Mouse (Mus musculus): Measurements from ENCODE around the gene Nol8. TPM values are rescaled to one million over a fixed set of nuclear protein-coding genes. Genes with fewer than 3 reads are reported as not detected.
A peak's percentile ranks its signal among the peaks of the same experiment; 100 is the strongest.

The Nol8 gene
- polyA plus RNA-seq, 1 experiment from 2014 or later: 24.0 TPM

DNA sequence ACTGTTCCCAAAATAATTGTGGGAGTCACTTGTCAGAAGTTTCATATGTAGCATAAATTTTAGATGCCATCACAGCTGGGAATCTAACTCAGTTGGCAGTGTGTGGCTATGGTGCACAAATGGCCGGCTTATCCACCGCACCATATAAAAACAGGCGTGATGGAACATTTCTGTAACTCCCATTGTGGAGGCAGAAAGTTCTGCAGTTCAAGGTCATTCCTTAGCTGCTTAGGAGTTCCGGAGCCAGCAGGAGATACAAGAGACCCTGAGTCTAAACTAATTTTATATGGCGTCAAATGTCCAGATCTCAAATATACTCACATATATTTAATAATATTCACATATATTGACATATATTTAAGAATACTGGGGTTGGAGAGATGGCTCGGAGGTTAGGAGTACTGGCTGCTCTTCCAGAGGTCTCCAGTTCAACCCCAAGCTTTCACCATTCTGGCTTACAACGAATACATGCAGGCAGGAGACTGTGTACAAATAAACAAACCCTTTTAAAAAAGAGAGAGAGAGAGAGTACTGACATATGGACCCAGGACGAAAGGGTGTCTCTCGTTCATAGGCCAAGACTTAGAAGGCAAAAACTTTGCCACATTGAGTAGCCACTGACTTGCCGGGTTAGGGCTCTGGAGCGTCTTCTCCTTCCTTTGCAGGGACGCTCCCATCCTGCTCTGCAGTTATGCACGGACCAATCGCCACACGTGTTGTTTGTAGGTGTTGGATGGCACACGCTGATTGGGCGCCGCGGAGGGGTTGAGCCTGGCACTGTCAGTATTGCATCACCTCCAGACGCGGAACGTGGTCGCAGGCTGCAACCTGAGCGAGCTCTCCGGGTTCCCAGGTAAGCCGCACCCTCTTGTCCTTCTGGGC is 28.7 kb downstream of the Nol8 start, which contains the start of gene Iars:
Gene Iars, plus strand, starts transcription at position 750 of the 882 bp plus-strand sequence.
- H3K9me3 ChIP-seq (ENCODE audit: control insufficient read depth, low read length): no peaks in the 10 kb centered on the region
- peak; percentile 100 for DNase-seq (ENCODE audit: low spot score, missing footprints)
- peak within 1 kb of the TSS; percentile 84 for H3K9ac ChIP-seq (ENCODE audit: low read length)
- H3K4me3 ChIP-seq (ENCODE audit: low read depth, low read length): peak within 1 kb of the TSS; percentile 77
- no peaks in the 10 kb centered on the region for H3K27me3 ChIP-seq (ENCODE audit: control insufficient read depth, insufficient read depth, low read length)
- H3K4me2 ChIP-seq: peak within 1 kb of the TSS; percentile 92
- H3K36me3 ChIP-seq (ENCODE audit: control insufficient read depth, insufficient read depth, low read length): 0 out of 2 replicates have a peak, but pooled peaks cover 2% of the 10 kb centered on the region
- no peak within 1 kb of the TSS; the same call in 1 of the 2 replicates for H3K27ac ChIP-seq (ENCODE audit: low read depth, low read length)
- peak; percentile 100 for ATAC-seq (ENCODE audit: low FRiP score)
- WGBS: 5% methylated on average over 26 of the region's 26 CpGs
- H3K4me1 ChIP-seq (ENCODE audit: control insufficient read depth, insufficient read depth, low read length): peaks cover 6% of the 10 kb centered on the region; the same call in 1 of the 2 replicates

DNA sequence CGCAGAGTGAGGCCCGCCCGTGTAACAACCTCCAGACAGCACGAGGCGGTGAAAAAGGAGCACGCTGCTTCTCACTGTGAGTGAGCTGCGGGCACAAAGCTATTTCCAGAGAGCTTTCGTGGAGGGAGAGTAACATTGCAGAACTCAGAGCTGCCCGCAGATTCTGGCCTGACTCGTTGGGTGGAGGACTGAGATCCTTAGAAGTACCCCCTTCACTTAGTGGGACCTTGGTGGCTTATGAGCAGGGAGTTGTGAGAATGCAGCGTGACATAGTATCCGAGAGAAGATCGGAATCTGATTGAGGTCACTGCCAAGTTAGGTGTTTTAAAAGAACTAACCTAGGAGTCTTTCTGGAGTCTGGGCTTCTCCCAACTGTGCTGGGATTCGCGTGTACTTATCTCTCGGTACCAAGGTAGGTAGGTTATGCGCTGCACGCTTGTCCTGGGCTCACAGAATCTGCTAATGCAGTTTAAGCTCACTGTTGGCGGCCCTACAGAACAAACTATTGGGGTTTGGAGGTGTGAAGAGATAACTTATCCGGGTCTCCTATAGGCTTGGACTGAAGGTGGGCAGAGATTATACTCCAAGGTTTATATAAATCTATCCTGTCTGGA is 29.5 kb downstream of the Nol8 start:
- ATAC-seq (ENCODE audit: low FRiP score) (peak; percentile 1; the same call in 1 of the 2 replicates), DNase-seq (ENCODE audit: low spot score, missing footprints) (no peak)
- peak overlapping the region; percentile 77 for H3K4me3 ChIP-seq (ENCODE audit: low read depth, low read length)
- H3K27ac ChIP-seq (ENCODE audit: low read depth, low read length): no peak overlapping the region
- H3K9ac ChIP-seq (ENCODE audit: low read length): peak overlapping the region; percentile 84
- H3K9me3 ChIP-seq (ENCODE audit: control insufficient read depth, low read length): no peaks in the 10 kb centered on the region
- H3K4me1 ChIP-seq (ENCODE audit: control insufficient read depth, insufficient read depth, low read length): peaks cover 6% of the 10 kb centered on the region; the same call in 1 of the 2 replicates
- peak overlapping the region; percentile 92 for H3K4me2 ChIP-seq
- WGBS: under 1% methylated on average over 20 of the region's 20 CpGs
- H3K27me3 ChIP-seq (ENCODE audit: control insufficient read depth, insufficient read depth, low read length): no peaks in the 10 kb centered on the region
- H3K36me3 ChIP-seq (ENCODE audit: control insufficient read depth, insufficient read depth, low read length): no peaks in the 10 kb centered on the region

DNA sequence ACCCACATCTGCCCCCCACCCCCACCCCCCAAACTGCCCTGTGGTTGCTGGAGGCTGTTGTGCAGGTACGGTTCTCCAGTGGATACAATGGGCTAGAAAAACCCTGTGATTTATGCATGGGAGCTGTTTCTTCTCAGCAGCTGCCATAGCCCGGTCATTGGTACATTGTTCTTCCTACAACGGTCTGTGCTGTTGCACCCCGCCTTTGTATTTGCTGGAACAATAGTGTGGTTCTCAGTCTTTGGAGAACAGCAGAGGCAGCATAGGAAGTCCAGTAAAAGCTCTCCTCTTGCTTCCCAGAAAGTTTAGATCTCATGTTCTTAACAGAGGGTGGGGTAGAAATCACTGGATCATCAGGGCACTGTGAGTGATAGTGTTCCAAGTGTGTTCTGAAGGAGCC is 31.4 kb downstream of the Nol8 start:
- H3K4me3 ChIP-seq (ENCODE audit: low read depth, low read length): no peak overlapping the region
- 64% methylated on average over 4 of the region's 4 CpGs for WGBS
- no peak overlapping the region for H3K9ac ChIP-seq (ENCODE audit: low read length)
- peaks cover 6% of the 10 kb centered on the region; the same call in 1 of the 2 replicates for H3K4me1 ChIP-seq (ENCODE audit: control insufficient read depth, insufficient read depth, low read length)
- no peak for DNase-seq (ENCODE audit: low spot score, missing footprints)
- H3K27me3 ChIP-seq (ENCODE audit: control insufficient read depth, insufficient read depth, low read length): no peaks in the 10 kb centered on the region
- no peak overlapping the region for H3K27ac ChIP-seq (ENCODE audit: low read depth, low read length)
- no peak for ATAC-seq (ENCODE audit: low FRiP score)
- H3K36me3 ChIP-seq (ENCODE audit: control insufficient read depth, insufficient read depth, low read length): peaks cover 8% of the 10 kb centered on the region; the same call in 1 of the 2 replicates
- no peaks in the 10 kb centered on the region for H3K9me3 ChIP-seq (ENCODE audit: control insufficient read depth, low read length)
- H3K4me2 ChIP-seq: no peak overlapping the region

DNA sequence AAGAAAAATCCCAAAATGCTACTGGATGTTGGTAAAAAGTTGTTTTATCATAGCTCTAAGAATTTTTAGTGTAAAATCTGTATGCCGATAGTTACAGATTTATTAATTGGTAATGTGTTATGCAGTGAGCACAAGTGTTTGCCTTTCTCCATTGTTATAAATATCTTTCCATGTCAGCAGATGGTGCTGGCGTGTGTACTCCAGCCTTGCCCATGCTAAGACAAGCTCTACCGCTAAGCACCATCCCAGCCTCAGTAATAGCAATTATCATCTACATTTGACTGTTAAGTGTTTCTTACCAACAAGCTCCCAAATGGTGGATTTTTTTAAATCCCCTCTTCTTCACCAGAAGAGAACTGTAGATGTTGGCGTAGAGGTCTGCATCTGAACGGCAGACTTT is 38.2 kb downstream of the Nol8 start:
- WGBS: 97% methylated on average over 5 of the region's 5 CpGs
- H3K9ac ChIP-seq (ENCODE audit: low read length): no peak overlapping the region
- ATAC-seq (ENCODE audit: low FRiP score) (no peak), DNase-seq (ENCODE audit: low spot score, missing footprints) (no peak)
- no peaks in the 10 kb centered on the region for H3K4me1 ChIP-seq (ENCODE audit: control insufficient read depth, insufficient read depth, low read length)
- H3K9me3 ChIP-seq (ENCODE audit: control insufficient read depth, low read length): no peaks in the 10 kb centered on the region
- no peak overlapping the region for H3K4me3 ChIP-seq (ENCODE audit: low read depth, low read length)
- H3K27me3 ChIP-seq (ENCODE audit: control insufficient read depth, insufficient read depth, low read length): no peaks in the 10 kb centered on the region
- H3K27ac ChIP-seq (ENCODE audit: low read depth, low read length): no peak overlapping the region
- H3K36me3 ChIP-seq (ENCODE audit: control insufficient read depth, insufficient read depth, low read length): peaks cover 21% of the 10 kb centered on the region; the same call in 1 of the 2 replicates
- no peak overlapping the region for H3K4me2 ChIP-seq

DNA sequence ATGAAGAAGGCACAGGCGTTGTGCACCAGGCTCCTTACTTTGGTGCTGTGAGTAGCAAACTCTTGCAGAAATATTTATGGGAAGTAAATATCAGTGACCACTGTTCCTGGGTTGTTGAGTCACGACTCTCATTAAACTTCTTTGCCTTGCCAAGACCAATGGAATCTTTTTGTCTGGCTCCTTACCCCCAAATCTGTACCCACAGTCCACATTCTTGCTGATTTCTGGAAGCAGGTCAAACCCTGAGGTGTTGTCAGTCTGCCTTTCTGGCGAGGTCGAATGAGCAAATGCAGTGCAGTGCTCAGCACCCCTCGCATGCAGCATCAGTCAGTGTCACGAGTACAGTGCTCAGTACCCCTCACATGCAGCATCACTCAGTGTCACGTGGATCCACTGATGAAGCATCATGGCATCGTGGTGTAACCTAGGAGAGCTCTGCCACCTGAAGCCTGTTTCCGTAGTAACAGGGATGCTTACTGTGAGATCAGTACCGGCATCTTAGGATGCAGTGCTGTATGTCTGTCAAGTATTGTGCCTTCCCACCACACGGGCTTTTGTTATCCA is 50.4 kb downstream of the Nol8 start:
- Histone ChIP-seq H3K27me3 (ENCODE audit: control insufficient read depth, insufficient read depth, low read length) (no peaks in the 10 kb centered on the region), H3K4me1 (ENCODE audit: control insufficient read depth, insufficient read depth, low read length) (no peaks in the 10 kb centered on the region), H3K4me3 (ENCODE audit: low read depth, low read length) (no peak overlapping the region), H3K4me2 (no peak overlapping the region), H3K9ac (ENCODE audit: low read length) (no peak overlapping the region), H3K36me3 (ENCODE audit: control insufficient read depth, insufficient read depth, low read length) (peaks cover 27% of the 10 kb centered on the region), H3K9me3 (ENCODE audit: control insufficient read depth, low read length) (no peaks in the 10 kb centered on the region), H3K27ac (ENCODE audit: low read depth, low read length) (no peak overlapping the region)
- ATAC-seq (ENCODE audit: low FRiP score): no peak
- 91% methylated on average over 11 of the region's 11 CpGs for WGBS
- DNase-seq (ENCODE audit: low spot score, missing footprints): peak; percentile 59

DNA sequence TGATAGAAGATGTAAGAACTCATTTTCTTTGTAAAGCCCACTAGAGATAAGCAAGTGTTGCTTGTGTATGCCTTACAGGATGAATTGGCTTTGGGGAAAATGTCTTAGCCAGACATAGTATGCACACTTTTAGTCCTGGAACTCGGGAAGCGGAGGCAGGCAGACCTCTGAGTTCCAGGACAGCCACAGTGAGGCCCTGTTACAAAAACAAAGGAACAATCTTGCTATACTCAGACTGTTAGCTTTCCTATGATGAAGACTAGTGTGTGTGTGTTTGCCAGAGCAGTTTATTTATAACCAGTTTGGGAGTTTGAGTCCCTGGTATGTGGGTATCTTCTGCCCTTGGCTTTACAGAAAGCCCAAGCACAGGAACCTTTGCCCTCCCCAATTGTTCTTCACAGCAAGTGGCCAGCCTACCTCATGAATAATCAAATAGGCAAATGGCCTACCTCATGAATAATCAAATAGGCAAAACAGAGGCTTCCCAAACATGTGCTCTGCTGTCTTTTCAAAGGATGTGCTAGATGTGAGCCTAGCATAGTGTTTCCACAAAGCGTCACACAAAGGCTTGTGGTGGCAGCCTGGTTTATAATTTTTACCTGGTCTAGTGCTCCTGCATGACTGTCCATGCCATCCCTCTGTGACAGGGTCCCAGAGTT is 53.3 kb downstream of the Nol8 start:
- Histone ChIP-seq H3K36me3 (ENCODE audit: control insufficient read depth, insufficient read depth, low read length) (peaks cover 30% of the 10 kb centered on the region), H3K9ac (ENCODE audit: low read length) (no peak overlapping the region), H3K27me3 (ENCODE audit: control insufficient read depth, insufficient read depth, low read length) (no peaks in the 10 kb centered on the region), H3K4me1 (ENCODE audit: control insufficient read depth, insufficient read depth, low read length) (no peaks in the 10 kb centered on the region), H3K4me3 (ENCODE audit: low read depth, low read length) (no peak overlapping the region), H3K9me3 (ENCODE audit: control insufficient read depth, low read length) (no peaks in the 10 kb centered on the region), H3K27ac (ENCODE audit: low read depth, low read length) (no peak overlapping the region), H3K4me2 (no peak overlapping the region)
- ATAC-seq (ENCODE audit: low FRiP score): peak; percentile 69; the same call in 1 of the 2 replicates
- 87% methylated on average over 3 of the region's 3 CpGs for WGBS
- no peak for DNase-seq (ENCODE audit: low spot score, missing footprints)

DNA sequence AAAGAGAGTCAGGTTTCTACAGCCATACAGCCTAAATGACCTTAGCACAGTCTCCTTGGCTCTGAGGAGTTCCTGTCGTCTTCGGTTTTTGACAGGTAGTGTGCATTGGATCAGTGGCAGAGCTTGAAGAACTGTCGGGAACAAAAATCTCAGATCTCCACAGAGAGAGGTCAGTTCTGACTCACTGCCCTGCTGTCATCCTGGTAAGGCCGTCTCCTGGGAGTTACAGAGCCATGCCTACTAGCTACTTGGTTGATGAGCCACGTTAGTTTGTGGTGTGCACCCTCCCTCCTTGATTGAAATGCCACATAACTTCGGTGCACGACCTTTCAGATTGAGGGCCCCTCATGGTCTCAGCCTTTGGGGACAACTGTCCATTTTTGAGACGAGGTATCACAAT is 55.4 kb downstream of the Nol8 start:
- peaks cover 33% of the 10 kb centered on the region for H3K36me3 ChIP-seq (ENCODE audit: control insufficient read depth, insufficient read depth, low read length)
- WGBS: 87% methylated on average over 8 of the region's 8 CpGs
- no peaks in the 10 kb centered on the region for H3K9me3 ChIP-seq (ENCODE audit: control insufficient read depth, low read length)

DNA sequence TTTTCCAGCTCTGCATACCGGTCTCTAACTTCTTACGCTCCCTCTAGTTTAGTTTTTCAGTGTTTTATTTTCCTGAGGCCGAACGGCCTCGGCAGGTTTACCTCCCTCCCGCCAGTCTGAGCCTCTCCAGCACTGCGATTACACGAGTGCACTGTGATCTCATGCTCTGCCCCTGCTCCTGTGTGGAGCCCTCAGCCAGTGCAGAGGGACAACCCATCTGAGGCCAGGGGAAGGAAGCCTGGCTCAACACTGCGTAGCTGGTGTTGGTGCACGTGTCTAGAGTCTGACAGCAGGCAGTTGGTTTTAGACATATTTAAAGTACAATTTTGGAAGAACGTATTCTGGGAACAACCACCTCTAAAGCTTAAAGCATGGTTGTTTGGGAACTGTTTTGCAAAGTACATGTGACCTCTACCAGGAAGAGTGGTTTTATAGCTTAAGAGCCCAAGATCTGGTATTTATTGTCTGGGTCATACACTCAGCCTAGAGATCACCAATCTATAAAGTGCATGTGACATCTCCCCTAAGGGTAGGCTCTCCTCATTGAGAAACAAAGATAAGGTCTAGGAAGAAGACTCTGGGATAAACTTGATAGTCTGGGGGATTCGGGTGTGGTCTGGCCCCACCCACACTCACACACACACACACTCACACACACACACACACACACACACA is 59.3 kb downstream of the Nol8 start:
- peaks cover 27% of the 10 kb centered on the region for H3K36me3 ChIP-seq (ENCODE audit: control insufficient read depth, insufficient read depth, low read length)
- H3K4me3 ChIP-seq (ENCODE audit: low read depth, low read length): no peak overlapping the region
- H3K4me2 ChIP-seq: no peak overlapping the region
- WGBS: 93% methylated on average over 12 of the region's 12 CpGs
- DNase-seq (ENCODE audit: low spot score, missing footprints): no peak
- H3K27ac ChIP-seq (ENCODE audit: low read depth, low read length): no peak overlapping the region
- no peak overlapping the region for H3K9ac ChIP-seq (ENCODE audit: low read length)
- no peak for ATAC-seq (ENCODE audit: low FRiP score)
- no peaks in the 10 kb centered on the region for H3K9me3 ChIP-seq (ENCODE audit: control insufficient read depth, low read length)
- no peaks in the 10 kb centered on the region for H3K4me1 ChIP-seq (ENCODE audit: control insufficient read depth, insufficient read depth, low read length)
- H3K27me3 ChIP-seq (ENCODE audit: control insufficient read depth, insufficient read depth, low read length): no peaks in the 10 kb centered on the region

More for the DNA sequence above, 55.4 kb downstream of the Nol8 start:
- no peak overlapping the region for H3K4me3 ChIP-seq (ENCODE audit: low read depth, low read length)
- no peaks in the 10 kb centered on the region for H3K4me1 ChIP-seq (ENCODE audit: control insufficient read depth, insufficient read depth, low read length)
- H3K9ac ChIP-seq (ENCODE audit: low read length): no peak overlapping the region
- ATAC-seq (ENCODE audit: low FRiP score) (no peak), DNase-seq (ENCODE audit: low spot score, missing footprints) (no peak)
- H3K4me2 ChIP-seq: no peak overlapping the region
- no peaks in the 10 kb centered on the region for H3K27me3 ChIP-seq (ENCODE audit: control insufficient read depth, insufficient read depth, low read length)
- no peak overlapping the region for H3K27ac ChIP-seq (ENCODE audit: low read depth, low read length)
